Mouse (Mus musculus): ENCODE data around the gene Mdga2. TPM values are rescaled to one million over a fixed set of nuclear protein-coding genes. Genes with fewer than 3 reads are reported as not detected.
A peak's percentile ranks its signal among the peaks of the same experiment; 100 is the strongest.

Mdga2 gene
- polyA plus RNA-seq, 1 experiment: 12.9 TPM

GRCm38 (mm10) chr12:66648605-66649552, 573.5 kb downstream of the Mdga2 start:
- 45% methylated on average over 12 of the region's 12 CpGs for WGBS
- H3K27me3 ChIP-seq (ENCODE audit: control insufficient read depth, insufficient read depth, low read length): no peaks in the 10 kb centered on the region
- H3K27ac ChIP-seq (ENCODE audit: insufficient read depth, low read length): no peak overlapping the region
- H3K4me3 ChIP-seq (replicated peaks; ENCODE audit: insufficient read depth, low read depth, low read length): no peak overlapping the region
- no peaks in the 10 kb centered on the region for H3K4me1 ChIP-seq (ENCODE audit: control insufficient read depth, insufficient read depth, low read length)
- DNase-seq: no peak
- TF ChIP-seq POLR2A (IDR thresholded peaks at IDR 0.05; ENCODE audit: borderline replicate concordance, insufficient read depth, low read length) (no peak), CTCF (IDR thresholded peaks at IDR 0.05; ENCODE audit: borderline replicate concordance, insufficient read depth, low read depth, low read length) (no peak)

- H3K27me3 ChIP-seq (ENCODE audit: control insufficient read depth, insufficient read depth, low read length): no peaks in the 10 kb centered on the region
- TF ChIP-seq CTCF (IDR thresholded peaks at IDR 0.05; ENCODE audit: borderline replicate concordance, insufficient read depth, low read depth, low read length) (no peak), POLR2A (IDR thresholded peaks at IDR 0.05; ENCODE audit: borderline replicate concordance, insufficient read depth, low read length) (no peak)
- no peaks in the 10 kb centered on the region for H3K4me1 ChIP-seq (ENCODE audit: control insufficient read depth, insufficient read depth, low read length)
- DNase-seq: peak; percentile 19 to 73
- 2% methylated on average over 1 of the region's 1 CpGs for WGBS
- no peak overlapping the region for H3K4me3 ChIP-seq (replicated peaks; ENCODE audit: insufficient read depth, low read depth, low read length)
- no peak overlapping the region for H3K27ac ChIP-seq (ENCODE audit: insufficient read depth, low read length)
Measured at GRCm38 (mm10) chr12:66640408-66640807, 581.9 kb downstream of the Mdga2 start.

GRCm38 (mm10) chr12:66619944-66620343, 602.4 kb downstream of the Mdga2 start:
- no peak overlapping the region for H3K27ac ChIP-seq (ENCODE audit: insufficient read depth, low read length)
- no peaks in the 10 kb centered on the region for H3K27me3 ChIP-seq (ENCODE audit: control insufficient read depth, insufficient read depth, low read length)
- H3K4me3 ChIP-seq (replicated peaks; ENCODE audit: insufficient read depth, low read depth, low read length): no peak overlapping the region
- WGBS: 90% methylated on average over 3 of the region's 3 CpGs
- H3K4me1 ChIP-seq (ENCODE audit: control insufficient read depth, insufficient read depth, low read length): no peaks in the 10 kb centered on the region
- DNase-seq: no peak
- TF ChIP-seq CTCF (IDR thresholded peaks at IDR 0.05; ENCODE audit: borderline replicate concordance, insufficient read depth, low read depth, low read length) (no peak), POLR2A (IDR thresholded peaks at IDR 0.05; ENCODE audit: borderline replicate concordance, insufficient read depth, low read length) (no peak)

GRCm38 (mm10) chr12:66591617-66592230, 630.6 kb downstream of the Mdga2 start:
- Histone ChIP-seq H3K4me1 (ENCODE audit: control insufficient read depth, insufficient read depth, low read length) (no peaks in the 10 kb centered on the region), H3K27me3 (ENCODE audit: control insufficient read depth, insufficient read depth, low read length) (no peaks in the 10 kb centered on the region), H3K4me3 (replicated peaks; ENCODE audit: insufficient read depth, low read depth, low read length) (no peak overlapping the region), H3K27ac (ENCODE audit: insufficient read depth, low read length) (no peak overlapping the region)
- no peak for TF ChIP-seq POLR2A (IDR thresholded peaks at IDR 0.05; ENCODE audit: borderline replicate concordance, insufficient read depth, low read length)
- TF ChIP-seq CTCF (IDR thresholded peaks at IDR 0.05; ENCODE audit: borderline replicate concordance, insufficient read depth, low read depth, low read length): no peak
- WGBS: 43% methylated on average over 1 of the region's 1 CpGs
- DNase-seq: peak in 1 of 2 experiments; percentile 39

DNA sequence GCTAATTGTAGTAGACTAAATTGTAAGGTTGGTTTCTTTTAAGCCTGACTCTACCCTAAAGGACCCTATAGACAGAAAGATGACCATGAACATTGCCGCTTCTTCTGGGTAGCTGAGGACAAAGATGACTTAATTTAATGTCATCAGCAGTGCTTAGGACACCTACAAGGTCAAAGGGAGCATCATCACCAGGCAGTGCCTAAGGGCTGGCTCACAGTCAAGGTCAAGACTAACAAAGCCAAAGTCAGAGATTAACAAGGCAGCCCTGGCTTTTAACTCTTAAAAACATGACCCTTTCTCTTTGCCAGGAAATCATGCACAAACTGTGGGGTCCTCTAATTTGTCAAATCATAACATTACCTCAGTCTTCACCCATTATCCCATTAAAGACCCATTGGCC, 657.0 kb downstream of the Mdga2 start:
- H3K27ac ChIP-seq (ENCODE audit: insufficient read depth, low read length): no peak overlapping the region
- 96% methylated on average over 1 of the region's 1 CpGs for WGBS
- no peak for TF ChIP-seq POLR2A (IDR thresholded peaks at IDR 0.05; ENCODE audit: borderline replicate concordance, insufficient read depth, low read length)
- TF ChIP-seq CTCF (IDR thresholded peaks at IDR 0.05; ENCODE audit: borderline replicate concordance, insufficient read depth, low read depth, low read length): no peak
- no peaks in the 10 kb centered on the region for H3K4me1 ChIP-seq (ENCODE audit: control insufficient read depth, insufficient read depth, low read length)
- DNase-seq: no peak
- no peak overlapping the region for H3K4me3 ChIP-seq (replicated peaks; ENCODE audit: insufficient read depth, low read depth, low read length)
- H3K27me3 ChIP-seq (ENCODE audit: control insufficient read depth, insufficient read depth, low read length): no peaks in the 10 kb centered on the region

DNA sequence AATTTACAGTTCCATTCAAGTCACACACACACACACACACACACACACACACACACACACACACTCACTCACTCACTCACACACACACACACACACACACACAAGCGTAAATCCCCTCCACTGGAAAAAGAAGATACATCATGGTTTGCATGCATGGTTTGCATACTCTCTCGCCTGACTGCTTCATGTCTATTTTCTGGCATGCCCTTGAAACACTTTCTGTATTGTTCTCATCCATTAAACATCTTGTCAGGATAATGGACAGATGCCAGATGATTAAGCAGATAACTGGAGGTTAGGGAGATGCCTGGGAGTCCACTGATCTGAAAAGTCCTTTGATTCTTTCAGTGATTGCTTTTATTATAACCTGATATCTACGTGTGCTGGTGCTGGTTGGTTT, 665.5 kb downstream of the Mdga2 start:
- 42% methylated on average over 3 of the region's 3 CpGs for WGBS
- TF ChIP-seq CTCF (IDR thresholded peaks at IDR 0.05; ENCODE audit: borderline replicate concordance, insufficient read depth, low read depth, low read length): no peak
- no peak for TF ChIP-seq POLR2A (IDR thresholded peaks at IDR 0.05; ENCODE audit: borderline replicate concordance, insufficient read depth, low read length)
- no peaks in the 10 kb centered on the region for H3K27me3 ChIP-seq (ENCODE audit: control insufficient read depth, insufficient read depth, low read length)
- DNase-seq: no peak
- H3K4me3 ChIP-seq (replicated peaks; ENCODE audit: insufficient read depth, low read depth, low read length): no peak overlapping the region
- H3K27ac ChIP-seq (ENCODE audit: insufficient read depth, low read length): no peak overlapping the region
- H3K4me1 ChIP-seq (ENCODE audit: control insufficient read depth, insufficient read depth, low read length): no peaks in the 10 kb centered on the region

DNA sequence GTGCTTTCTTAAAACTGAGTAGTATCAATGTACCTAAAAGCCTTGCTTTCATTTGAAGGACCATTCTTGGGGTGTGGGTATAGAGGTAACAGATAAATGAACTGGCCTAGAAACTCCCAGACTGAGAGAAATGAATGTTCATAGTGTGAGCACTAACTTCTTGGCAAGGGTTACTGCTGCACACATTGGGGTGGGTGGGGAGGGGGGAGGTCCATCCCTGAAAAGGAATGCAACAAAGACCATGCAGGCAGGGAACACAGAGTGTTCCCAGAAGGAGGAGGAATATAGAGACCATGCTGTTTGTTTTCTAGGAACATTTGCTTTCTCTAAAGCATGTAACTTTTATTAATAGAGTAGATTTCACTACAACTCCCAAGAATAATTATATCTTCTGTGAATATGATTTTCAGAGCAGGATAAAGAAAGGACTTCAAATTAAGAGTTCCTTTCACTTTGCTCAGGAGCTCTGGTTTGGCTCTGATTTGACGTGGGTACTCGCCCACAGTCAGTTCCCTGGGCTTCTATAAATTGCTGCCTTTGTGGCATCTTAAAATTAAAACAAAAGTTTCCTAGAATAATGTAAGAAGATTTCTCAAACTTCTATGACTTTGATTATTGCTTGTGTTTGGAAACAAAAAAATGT, 666.0 kb downstream of the Mdga2 start:
- Histone ChIP-seq H3K4me3 (replicated peaks; ENCODE audit: insufficient read depth, low read depth, low read length) (no peak overlapping the region), H3K4me1 (ENCODE audit: control insufficient read depth, insufficient read depth, low read length) (no peaks in the 10 kb centered on the region), H3K27ac (ENCODE audit: insufficient read depth, low read length) (no peak overlapping the region), H3K27me3 (ENCODE audit: control insufficient read depth, insufficient read depth, low read length) (no peaks in the 10 kb centered on the region)
- no peak for TF ChIP-seq CTCF (IDR thresholded peaks at IDR 0.05; ENCODE audit: borderline replicate concordance, insufficient read depth, low read depth, low read length)
- no peak for TF ChIP-seq POLR2A (IDR thresholded peaks at IDR 0.05; ENCODE audit: borderline replicate concordance, insufficient read depth, low read length)
- no peak for DNase-seq
- 27% methylated on average over 2 of the region's 2 CpGs for WGBS

Data from cerebellum, adult 2 months (tissue).